Mouse (Mus musculus) embryonic stem cell, embryonic (primary cell): ENCODE measurements around the gene Pinlyp.

Experiments
- CTCF ChIA-PET, 4 experiments: fragments of 300-600 bp in 2 of 4; fragments of 350-600 bp in 2 of 4; sonication (Branson Sonifier 250); formaldehyde crosslinking; loops; one replicate each; lab custom pipeline; 2022; ENCODE audit warnings: inconsistent platforms in 2 of 4; lab: Charles Lee
- POLR2A ChIA-PET, 4 experiments: fragments of 300-600 bp in 2 of 4; fragments of 350-600 bp in 2 of 4; sonication (Branson Sonifier 250); formaldehyde crosslinking; loops; one replicate each; lab custom pipeline; 2022; ENCODE audit warnings: antibody characterized with exemption in 4 of 4, inconsistent platforms in 1 of 4; lab: Charles Lee

Gene Pinlyp

DNA sequence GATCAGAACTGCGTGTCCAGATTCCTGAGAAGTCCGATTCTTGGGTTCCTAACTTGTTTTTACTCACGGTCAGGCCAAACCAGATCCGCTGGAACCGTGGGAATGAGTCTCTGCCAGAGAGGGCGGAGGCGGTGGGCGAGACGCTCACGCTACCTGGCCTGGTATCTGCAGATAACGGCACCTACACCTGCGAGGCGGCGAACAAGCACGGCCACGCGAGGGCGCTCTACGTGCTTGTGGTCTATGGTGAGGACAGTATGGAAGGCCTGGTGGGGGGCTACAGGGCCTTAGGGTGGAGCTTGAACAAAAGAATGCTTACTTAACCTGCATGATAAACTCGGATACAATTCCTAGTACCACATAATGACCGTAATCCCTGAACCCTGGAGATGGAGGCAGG lies 44.4 kb downstream of the Pinlyp start:
- POLR2A ChIA-PET, result interaction anchor here in 2 of 4 experiments (0.7 to 11.8 kb wide), 8 partner anchors 8 to 39 kb away, joined by 3 to 133 read pairs (median 3); partner anchors contain the start of gene Cadm4 (in 1 of the 2)

DNA sequence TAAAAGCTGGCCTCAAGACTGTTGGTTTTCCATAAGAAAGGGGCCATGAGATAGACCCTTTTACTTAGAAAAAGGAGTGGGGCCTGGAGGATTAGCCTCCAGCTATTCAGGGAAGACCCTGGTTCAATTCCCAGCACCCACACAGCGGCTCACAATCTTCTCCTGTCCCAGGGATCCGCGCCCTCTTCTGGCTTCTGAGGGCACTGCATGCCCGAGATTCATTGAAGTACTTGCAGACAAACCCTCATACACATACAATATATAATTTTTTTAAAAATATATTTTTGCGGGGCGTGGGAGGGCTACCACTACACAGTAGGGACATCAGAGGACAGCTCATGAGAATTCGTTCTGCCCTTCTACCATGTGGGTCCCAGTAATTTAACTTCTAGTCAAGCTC lies 45.0 kb downstream of the Pinlyp start:
- ChIA-PET POLR2A (interaction anchor here in 3 of 4 experiments (0.5 to 11.8 kb wide), 10 partner anchors 9 to 164 kb away, joined by 3 to 133 read pairs (median 3); partner anchors contain the start of gene Cadm4 (in 1 of the 3)), CTCF (interaction anchor here (0.6 to 2.9 kb wide), 59 partner anchors 8 to 1369 kb away, joined by 3 to 21 read pairs (median 4); partner anchors contain the start of genes Cadm4 (in 2 of the 4), Xrcc1 (in 2 of the 4), Irgq (in 1 of the 4) and Pinlyp (in 1 of the 4))

More for the DNA sequence above, 44.4 kb downstream of the Pinlyp start:
- CTCF ChIA-PET, result interaction anchor here (0.6 to 2.9 kb wide), 46 partner anchors 9 to 1124 kb away, joined by 3 to 21 read pairs (median 4); partner anchors contain the start of genes Cadm4 (in 1 of the 4), Irgq (in 1 of the 4), Rabac1 (in 1 of the 4) and Xrcc1 (in 1 of the 4)

DNA sequence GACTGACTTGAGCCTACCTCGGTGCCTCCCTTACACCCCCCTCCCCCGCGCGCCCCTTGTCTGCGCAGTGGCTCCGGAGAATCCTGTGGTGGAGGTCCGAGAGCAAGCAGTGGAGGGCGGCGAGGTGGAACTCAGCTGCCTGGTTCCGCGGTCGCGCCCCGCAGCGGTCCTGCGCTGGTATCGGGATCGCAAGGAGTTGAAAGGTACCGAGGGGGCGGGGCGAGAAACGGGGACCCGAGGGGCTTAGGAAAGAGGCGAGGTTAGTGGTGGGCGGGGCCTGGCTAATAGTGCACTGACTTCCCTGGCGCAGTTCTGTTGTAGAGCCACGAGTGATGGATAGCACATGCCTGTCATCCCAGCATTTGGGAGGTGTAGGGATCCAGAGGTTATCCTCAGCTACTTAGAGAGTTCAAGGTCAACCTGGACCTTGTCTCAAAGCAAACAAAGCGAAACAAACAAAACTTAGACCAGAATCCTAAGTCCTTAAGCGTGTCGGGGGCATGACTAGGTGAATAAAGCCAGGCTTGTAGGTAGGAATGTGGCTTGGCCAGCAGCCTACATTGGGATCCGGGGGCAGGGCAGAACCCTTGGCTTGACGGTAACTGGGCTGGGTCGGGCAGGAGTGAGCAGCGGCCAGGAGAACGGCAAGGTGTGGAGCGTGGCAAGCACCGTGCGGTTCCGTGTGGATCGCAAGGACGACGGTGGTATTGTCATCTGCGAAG lies 45.9 kb downstream of the Pinlyp start:
- CTCF ChIA-PET, result interaction anchor here (0.5 to 2.9 kb wide), 32 partner anchors 8 to 334 kb away, joined by 3 to 21 read pairs (median 4); partner anchors contain the start of genes AC161166.1 (in 1 of the 4), Cadm4 (in 1 of the 4), Irgq (in 1 of the 4) and Plaur (in 1 of the 4)
- POLR2A ChIA-PET, result interaction anchor here in 3 of 4 experiments (0.8 to 11.8 kb wide), 14 partner anchors 11 to 200 kb away, joined by 3 to 133 read pairs (median 6); partner anchors contain the start of genes Pinlyp (in 1 of the 3) and Xrcc1 (in 1 of the 3)
